Mouse (Mus musculus): ENCODE measurements around the gene Casc4. TPM values are rescaled to one million over a fixed set of nuclear protein-coding genes. Genes with fewer than 3 reads are reported as not detected.
A peak's percentile ranks its signal among the peaks of the same experiment; 100 is the strongest.

Casc4 gene
- polyA plus RNA-seq, 1 experiment: 28.7 TPM

- H3K4me1 ChIP-seq (ENCODE audit: control insufficient read depth, insufficient read depth, low read length): peaks cover 7% of the 10 kb centered on the region
- peak; percentile 94 for DNase-seq
- under 1% methylated on average over 47 of the region's 47 CpGs for WGBS
- H3K4me3 ChIP-seq (replicated peaks; ENCODE audit: extremely low read depth, low read depth, low read length): peak overlapping the region; percentile 97
- TF ChIP-seq CTCF (IDR thresholded peaks at IDR 0.05; ENCODE audit: insufficient read depth, low read length): no peak
- TF ChIP-seq POLR2A (IDR thresholded peaks at IDR 0.05; ENCODE audit: borderline replicate concordance, extremely low read depth, low read depth, low read length): peak; percentile 82; the same call in 1 of the 2 replicates
Measured at GRCm38 (mm10) chr2:121956224-121957018, 89.7 kb downstream of the Casc4 start.

- Histone ChIP-seq H3K4me1 (ENCODE audit: control insufficient read depth, insufficient read depth, low read length) (peaks cover 7% of the 10 kb centered on the region), H3K4me3 (replicated peaks; ENCODE audit: extremely low read depth, low read depth, low read length) (peak overlapping the region; percentile 24)
- 5% methylated on average over 8 of the region's 8 CpGs for WGBS
- no peak for TF ChIP-seq POLR2A (IDR thresholded peaks at IDR 0.05; ENCODE audit: borderline replicate concordance, extremely low read depth, low read depth, low read length)
- no peak for TF ChIP-seq CTCF (IDR thresholded peaks at IDR 0.05; ENCODE audit: insufficient read depth, low read length)
- no peak for DNase-seq
Measured at GRCm38 (mm10) chr2:121957216-121957792, 90.5 kb downstream of the Casc4 start.

Other genes starting within 250 kb of the Casc4 start
- gene Frmd5, start 59.9 kb upstream of the Casc4 start, polyA plus RNA-seq (2012; rRNA removed): 5.3 and 6.4 TPM in 2 replicates
- gene Ctdspl2, start 89.0 kb downstream of the Casc4 start, polyA plus RNA-seq (2012; rRNA removed): 4.6 and 5.8 TPM in 2 replicates
- gene Mageb3, start 89.1 kb downstream of the Casc4 start, polyA plus RNA-seq (2012; rRNA removed): not detected in 2 replicates
- gene Eif3j1, start 161.6 kb downstream of the Casc4 start, polyA plus RNA-seq (2012; rRNA removed): 3.1 and 3.9 TPM in 2 replicates

Measured in lung, adult 2 months (tissue).